Mouse (Mus musculus): ENCODE results near the gene Abcc3.
"Not testable (repeated sequence)": the region's sequence is repeated elsewhere in the genome, so short reads cannot be mapped to it uniquely, and the experiment has no call there.

The Abcc3 gene

DNA sequence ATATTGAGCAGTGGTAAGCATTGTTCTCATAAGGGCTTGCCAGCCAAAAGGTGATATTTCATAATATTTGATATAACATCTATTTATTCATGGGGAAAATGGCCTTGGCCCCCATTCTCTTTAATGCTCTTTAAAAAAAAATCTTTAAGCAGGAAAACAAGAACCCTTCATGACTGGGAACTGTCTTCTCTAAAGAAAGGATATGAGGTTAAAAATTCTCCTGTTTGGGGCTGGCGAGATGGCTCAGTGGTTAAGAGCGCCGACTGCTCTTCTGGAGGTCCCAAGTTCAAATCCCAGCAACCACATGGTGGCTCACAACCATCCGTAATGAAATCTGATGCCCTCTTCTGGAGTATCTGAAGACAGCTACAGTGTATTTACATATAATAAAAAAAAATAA is 9.2 kb upstream of the Abcc3 start:
- DNase-seq, result not testable (repeated sequence)

DNA sequence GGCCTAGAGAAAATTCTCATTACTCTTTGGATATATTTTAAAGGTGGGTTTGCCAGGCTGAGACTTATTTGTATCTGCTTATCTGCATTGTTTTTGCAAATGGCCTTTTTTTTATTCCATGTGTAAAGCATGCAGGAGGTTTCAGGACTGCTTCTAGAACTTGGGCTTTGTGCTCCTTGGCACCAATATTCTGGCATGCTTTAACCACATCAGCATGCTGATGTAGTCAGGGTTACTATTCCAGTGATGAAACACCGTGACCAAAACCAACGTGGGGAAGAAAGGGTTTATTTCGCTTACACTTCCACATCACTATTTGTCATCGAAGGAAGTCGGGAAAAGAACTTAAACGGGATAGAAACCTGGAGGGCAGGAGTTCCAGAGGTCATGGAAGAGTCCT is 8.2 kb upstream of the Abcc3 start:
- DNase-seq, result no peak

DNA sequence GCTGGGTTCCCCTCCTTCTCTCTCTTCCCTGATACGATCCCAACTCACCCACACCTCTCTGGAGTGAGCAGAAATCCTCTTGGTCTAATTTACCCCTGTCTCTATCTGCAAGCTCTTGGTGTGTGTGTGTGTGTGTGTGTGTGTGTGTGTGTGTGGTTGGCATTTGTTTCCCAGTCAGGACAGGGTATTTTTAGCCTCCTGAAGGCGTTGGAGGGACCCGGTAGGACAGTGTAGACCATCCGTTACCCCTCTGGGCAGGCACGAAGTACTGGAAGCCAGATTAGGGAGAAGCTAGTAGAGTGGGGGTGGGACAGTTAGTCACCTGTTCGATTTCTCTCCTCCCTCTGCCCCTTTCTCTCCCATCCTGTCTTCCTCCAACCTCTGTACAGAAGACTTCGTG is 1.3 kb upstream of the Abcc3 start:
- no peak for DNase-seq

DNA sequence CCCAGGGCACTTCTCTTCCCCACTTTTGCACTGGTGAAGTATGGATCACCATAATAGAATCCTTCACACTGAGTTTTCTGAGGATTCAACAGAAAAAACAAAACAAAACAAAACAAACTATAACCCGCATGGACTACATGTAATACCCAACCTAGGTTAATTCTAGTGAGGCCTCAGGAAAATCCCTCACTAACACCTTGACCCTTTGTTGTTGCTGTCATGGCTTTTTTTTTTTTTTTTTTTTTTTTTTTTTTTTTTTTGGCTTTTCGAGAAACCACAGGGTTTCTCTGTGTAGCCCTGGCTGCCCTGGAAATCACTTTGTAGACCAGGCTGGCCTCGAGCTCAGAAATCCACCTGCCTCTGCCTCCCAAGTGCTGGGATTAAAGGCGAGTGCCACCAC is 693 bp upstream of the Abcc3 start:
- not testable (repeated sequence) for DNase-seq

DNA sequence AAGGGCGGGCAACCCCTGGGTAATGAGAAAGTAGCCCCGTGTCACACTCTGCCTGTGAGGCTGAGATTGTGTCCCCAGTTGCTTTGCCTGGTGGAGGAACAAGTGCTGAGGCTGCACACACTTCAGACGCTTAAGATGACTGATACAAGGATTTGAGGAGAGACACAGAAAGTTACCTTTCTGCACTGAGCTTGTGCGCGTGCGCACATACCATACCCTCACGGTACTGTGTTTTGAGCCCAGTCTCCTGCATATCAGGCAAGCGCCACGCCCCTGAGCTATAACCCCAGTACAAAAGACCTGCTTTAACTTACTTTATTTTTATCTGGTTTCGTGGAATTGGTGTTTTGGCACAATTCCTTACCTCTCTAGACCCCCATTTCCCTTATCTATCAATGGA is 1.1 kb downstream of the Abcc3 start:
- DNase-seq, result no peak

DNA sequence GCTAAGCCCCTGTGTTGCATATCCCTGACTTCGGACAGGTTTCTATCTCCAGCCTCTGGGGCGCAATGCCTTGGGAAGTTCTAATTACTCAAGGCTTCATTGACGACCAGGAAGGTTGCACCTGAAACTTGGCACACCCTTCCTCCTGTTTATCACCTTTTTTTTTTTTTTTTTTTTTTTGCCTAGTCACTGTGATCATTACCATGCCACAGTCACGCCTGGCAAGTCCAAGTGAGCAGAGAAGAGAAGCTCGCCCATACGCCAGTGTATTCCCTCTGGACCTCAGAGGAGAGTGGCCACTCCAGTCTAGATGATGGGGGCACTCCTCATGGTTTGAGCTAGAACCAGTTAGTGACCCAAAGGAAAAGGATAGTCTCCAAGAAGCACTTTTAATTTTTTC is 2.0 kb downstream of the Abcc3 start:
- no peak for DNase-seq

DNA sequence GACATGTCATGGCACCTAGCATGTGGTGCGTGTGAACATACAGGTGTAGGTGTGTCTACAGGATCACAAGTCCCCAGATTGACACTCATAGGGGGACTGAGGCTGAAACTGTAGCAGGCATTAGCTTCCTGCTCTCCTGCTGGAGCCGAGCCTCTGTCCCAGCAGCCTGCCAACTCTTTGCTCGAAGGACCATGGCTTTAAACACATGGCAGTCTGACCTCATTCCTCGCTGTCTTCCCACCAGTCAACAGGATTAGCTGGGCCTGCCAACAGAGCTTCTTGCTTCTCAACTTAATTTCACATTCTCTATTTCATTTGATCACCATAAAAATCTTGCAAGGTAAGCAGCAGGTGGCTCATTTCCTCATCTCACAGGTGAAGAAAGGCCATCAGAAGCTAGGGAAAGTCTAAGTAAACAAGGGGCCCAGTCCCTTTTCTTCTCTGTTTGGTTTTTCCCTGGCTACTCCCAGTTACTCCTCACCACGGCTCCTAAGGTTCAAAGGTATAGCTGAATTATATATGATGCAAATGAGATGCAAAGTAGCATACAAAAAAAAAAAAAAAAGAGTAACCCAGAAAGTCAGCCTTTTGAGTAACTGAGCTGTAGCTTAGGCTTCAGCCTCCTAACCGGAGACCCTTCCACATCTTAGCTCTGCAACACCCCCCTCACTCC is 2.9 kb downstream of the Abcc3 start:
- no peak for DNase-seq

DNA sequence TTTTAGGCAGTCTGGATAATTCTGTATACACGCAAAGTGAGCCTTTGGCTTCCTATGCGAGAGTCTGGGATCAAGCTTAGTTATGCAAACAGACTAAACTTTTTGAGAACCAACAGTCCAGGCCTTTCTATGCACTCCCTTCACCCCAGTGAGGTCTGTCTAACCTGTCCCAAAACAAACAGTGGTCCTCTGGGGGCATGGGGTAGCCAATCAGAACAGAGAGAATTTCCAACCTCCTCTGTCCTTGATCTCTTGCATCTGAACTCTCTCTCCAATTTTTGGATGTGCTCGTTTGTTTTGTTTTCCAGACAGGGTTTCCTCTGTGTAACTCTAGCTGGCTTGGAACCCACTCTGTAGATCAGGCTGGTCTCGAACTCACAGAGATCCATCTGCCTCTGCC is 3.8 kb downstream of the Abcc3 start:
- DNase-seq, result no peak

DNA sequence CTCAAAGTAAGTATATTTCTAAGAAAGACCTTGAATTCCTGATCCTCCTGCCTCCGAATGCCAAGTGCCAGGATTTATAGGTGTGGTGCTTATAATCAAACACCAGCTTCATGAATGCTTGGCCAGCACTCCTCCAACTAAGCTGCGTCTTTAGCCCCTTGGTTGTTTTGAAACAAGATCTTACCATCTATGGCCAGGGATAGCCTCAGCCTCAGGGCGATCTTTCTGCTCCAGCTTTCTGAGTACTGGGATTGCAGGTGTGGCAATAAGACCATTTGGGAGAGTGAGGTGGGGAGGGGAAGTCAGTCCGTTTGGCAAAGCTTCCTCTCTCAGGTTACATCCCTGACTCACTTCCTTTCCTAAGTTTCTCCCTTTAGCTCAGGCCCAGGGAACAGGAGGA is 5.0 kb downstream of the Abcc3 start:
- DNase-seq, result no peak

DNA sequence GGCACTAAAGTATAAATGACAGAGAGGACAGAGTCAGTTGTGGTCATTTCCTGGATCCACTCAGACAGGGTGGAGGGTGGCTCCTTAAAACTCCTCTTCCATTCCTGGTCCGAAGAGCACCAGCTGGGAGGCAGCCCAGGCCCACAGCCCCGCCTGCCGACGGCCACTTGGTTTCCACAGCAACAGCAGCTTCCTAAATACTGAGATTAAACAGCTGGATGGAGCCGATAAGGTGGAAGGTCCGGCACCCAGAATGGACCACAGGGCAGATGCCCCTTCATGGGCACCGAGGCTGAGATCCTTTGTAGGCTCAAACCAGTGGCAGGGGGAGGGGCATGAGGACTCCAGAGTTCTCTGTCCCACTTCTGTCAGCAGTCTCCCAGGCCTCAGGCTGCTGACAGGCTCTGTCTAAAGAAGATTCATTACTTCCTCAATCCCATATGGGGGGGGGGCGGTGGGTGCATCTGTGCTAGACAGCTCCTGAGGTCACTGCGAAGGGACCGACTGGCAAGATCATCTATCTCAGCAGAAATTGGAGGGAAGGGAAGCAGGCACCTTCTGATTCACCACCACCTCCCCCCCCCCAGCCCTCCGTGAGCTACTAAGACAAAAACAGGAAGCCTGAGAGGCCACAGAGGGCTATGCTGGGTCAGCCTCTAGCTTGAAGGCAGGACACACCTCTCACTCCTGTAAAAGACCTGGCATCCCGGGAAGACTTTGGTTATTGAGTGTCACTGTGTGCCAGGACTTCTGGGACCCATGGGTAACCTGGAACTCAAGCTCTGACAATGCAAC is 6.6 kb downstream of the Abcc3 start:
- DNase-seq, result peak; percentile 51

DNA sequence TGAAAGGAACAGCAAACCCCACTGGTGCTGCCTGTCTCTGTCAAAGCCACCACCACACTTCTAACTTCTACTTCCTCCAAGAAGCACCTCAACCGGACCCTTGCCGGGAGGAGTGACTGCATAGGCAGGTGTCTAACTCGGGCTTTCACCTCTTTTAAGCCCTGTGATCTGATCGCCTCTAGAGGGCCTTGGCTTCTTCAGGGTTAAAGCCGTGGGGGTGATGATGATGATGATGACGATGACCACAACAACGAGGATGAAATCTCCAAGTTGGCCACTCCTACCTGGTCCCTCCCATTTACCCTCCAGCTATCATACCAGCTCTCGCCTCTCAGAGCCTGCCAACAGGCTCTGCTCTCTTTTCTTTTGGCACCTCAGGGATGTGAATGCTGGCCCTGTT is 13.1 kb downstream of the Abcc3 start:
- peak; percentile 28 for DNase-seq

DNA sequence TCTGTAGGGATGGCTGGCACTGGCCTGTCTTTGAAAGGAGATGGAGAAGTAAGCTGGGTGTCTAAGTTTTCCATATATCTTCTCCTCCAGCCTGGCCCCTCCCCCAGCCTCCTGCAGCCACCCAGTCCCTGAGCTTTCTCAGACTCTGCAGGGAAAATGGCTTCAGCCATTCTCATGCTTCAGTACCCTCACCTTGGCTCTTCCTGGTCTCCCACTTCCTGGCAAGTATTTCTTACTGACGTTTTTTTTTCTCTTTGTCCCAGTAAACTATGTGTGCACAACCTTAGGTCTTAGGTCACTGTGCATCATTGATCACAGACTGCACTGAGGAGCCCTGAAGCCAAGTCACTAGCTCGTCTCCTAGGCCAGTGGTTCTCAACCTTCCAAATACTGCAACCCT is 13.7 kb downstream of the Abcc3 start:
- no peak for DNase-seq

DNA sequence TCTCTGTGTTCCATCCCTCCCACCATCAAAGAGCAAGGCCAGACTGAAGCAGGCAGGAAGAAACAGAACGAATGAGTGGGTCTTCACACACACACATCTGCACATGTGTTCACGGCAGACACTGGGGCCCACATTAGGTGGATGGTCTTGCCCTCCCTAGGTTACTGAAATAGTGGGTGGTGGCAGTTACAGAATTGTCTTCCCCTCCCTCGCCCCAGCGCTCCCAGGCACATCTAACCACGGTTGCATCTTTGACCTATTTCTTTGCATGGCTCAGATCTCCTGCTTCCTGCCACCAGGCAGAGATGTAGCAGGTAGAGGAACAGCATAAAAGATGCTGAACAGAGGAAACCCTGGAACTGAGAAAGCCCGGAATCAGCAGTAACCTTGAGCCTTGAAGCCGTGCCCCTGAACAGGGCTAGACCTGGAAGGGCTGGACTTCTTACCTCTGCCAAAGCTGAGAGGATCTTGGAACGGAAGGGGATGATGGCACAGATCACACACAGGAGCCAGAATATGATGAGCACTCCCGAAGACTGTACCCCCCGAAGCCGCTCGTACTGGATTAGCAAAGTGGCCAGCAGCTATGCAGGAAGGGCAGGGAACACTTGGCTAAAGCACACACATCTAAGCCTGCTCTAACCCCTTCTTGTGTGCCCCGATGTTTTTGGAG is 18.4 kb downstream of the Abcc3 start:
- DNase-seq, result peak; percentile 81

DNA sequence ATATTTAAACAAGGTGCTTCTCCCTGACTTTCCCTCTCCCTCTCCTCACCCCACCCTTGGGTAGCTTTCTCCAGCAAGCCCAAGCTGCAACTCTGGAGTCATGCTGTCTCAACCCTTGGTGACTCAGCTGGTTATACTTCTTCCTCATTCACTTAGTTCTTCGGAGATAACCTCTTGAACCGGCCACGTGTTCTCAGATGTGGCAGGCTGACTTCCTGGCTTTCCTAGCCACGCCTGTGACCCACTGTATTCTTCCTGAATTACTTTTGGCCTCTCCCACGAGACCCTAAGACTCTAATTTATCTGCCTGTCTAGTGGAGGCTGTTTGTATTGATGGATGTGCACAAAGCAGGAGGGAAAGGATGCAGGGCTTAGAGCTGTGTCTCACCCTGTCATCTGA is 22.0 kb downstream of the Abcc3 start:
- DNase-seq, result peak; percentile 31

DNA sequence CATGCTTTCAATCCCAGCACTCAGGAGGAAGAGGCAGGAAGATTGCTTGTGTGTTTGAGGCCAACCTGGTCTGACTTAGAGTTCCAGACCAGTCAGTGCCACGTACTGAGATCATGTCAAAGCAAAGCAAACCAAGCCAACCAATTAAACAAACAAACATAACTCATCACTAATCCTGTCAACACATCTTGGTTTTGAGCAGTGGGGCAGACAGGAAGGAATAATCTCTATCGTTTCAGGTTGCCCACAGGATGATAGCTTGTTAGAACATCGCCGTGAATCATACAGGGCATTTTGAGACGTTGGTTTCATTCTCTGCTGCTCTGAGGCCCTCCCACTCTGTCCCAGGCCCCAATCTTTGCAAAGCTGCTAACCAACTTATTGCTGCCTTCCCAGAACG is 22.8 kb downstream of the Abcc3 start:
- DNase-seq, result no peak

DNA sequence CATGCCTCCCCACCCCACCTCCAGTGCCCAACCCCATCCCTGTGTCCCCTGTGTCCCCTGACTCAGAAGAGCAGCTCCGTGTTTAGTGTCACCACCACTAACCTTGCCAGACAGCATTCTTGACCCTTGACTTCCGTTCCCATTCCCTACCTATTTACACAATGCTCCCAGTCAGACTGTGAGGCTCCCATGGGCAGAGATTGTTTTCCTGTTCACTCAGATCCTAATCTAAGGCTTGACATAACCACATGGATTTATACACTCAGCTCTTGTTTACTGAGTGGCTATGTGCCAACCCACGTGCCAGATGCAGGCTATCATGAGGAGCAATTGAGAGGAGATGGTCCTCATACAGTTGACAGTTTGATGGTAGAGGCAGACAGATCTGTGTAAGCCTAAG is 27.5 kb downstream of the Abcc3 start:
- no peak for DNase-seq

DNA sequence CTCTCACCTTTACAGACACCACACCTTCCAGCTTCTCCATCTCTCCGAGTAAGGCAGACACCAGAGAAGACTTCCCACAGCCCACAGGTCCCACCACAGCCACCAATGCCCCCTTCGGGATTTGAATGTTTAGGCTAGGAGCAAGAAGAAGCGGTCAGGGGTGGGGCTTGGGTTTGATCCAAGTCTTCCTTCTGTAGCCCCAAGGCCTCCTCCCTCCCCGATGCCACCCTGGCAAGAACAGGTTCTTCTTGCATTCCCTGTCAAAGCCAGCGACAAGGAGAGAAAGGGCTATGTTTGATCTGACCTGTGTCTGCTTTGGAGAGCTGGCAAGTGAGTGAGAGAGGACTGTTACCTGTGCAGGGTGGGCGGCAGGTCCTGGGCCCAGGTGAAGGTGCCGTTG is 29.1 kb downstream of the Abcc3 start:
- no peak for DNase-seq

DNA sequence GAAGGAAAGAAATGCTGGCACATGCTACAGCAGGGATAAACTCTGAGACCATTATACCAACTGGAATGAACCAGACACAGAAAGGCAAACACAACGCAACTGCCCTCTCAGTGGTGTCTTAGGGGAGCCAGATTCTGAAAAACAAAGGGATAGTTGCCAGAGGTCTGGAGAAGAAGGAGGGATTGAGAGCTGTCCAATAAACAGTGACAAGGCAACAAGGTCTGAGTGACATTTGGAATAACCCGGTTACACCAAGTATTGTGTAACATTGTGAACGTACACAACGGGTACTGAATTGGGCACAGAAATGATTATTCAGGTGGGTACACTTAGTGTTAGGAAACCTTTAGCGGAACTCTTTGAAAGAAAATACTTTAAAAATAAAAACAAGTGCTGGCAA is 30.7 kb downstream of the Abcc3 start:
- no peak for DNase-seq

DNA sequence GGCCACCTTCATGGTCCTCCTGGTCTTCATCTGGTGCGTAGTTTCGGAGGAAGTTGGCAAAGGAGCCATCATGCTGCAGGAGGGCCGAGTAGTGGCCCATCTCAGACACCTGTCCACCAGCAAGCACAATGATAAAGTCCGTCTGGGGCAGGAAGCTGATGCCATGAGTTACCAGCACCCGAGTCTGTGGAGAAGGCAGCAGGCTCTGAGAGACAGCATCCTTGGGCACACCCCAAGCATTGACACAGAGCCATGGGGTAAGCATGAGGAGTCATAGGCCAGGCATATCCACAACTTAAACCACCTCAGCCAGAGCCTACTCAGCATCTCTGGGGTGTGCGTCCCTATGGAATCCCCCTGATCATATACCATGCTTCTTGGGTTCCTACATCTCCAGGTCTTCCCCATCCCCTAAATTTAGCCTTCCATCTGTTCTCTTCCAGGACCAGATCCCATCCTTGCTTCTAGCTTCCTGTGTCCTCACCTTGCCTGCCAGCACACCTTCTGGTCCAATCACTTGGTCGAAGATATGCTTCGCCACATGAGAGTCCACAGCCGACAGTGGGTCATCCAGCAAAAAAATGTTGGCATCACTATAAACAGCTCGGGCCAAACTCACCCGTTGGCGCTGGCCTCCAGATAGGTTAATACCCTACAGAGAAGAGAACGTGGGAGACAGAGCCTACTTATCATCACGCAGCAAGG is 31.5 kb downstream of the Abcc3 start:
- no peak for DNase-seq

DNA sequence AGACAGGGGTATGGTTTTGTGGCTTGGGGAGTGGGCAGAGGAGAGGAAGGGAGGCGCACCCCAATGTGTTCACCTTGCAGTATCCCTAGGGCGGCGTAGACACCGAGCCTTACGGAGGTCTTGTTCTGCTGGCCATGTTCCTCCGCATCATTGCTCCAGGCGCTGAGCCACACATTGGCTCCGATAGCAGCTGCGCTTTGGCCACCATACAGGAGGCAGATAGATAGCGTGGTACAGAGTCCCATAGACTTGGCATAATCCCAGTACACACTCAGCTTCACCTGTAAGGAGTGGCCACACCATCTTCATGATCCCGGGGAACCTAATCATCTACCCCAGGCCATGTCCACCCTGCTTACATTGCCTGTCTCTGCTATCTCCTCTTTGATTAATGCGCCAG is 33.6 kb downstream of the Abcc3 start:
- DNase-seq, result no peak

DNA sequence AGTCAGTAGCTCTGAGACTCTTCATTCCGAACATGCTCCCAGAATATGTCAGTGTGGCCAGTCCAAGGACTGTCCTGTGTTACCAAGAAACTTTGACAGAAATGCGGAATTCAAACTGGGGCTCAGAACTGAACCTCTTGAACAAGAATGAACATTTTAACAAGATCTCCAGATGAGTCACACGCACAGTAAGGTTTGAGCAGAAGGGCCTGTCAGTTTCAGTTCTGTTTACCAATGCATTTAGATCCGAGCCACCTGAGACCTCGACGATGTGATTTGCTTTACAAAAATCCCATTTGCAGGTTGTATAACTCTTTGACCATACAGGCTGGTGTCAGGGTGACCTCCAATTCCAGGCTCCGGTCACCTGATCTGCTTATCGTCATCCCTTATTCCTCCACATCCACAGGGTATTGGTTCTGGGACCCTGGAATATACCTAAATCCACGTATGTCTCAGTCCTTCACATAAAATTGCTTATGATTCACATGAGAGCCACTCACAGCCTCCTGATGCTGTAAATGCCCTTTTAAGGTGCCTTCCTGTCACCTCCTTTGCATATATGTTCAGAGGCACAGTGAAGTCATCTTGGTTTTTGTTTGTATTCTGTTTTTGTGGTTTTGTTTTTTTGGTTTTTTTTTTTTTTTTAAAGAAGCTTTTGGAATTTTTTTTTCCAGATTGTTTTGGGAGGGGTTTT is 37.1 kb downstream of the Abcc3 start:
- no peak for DNase-seq

DNA sequence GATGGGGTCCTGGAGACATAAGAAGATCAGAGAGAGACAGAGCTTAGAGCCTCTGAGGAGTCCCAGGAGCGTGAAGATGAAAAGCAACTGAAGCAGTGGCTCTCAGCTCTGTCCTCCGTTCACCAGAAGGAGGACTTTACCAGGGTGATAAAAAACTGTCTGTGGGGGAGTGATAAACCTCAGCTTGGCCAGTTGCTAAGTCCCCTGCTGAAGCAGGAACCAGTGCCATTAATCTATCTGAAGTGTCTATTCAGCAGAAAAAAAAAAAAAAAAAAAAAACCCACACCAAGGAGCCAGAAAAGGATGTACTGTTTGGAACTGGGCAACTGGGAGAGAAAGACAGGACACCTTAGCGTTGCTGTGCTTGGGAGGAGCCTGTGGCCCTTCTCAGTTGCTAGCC is 41.7 kb downstream of the Abcc3 start:
- DNase-seq, result no peak

DNA sequence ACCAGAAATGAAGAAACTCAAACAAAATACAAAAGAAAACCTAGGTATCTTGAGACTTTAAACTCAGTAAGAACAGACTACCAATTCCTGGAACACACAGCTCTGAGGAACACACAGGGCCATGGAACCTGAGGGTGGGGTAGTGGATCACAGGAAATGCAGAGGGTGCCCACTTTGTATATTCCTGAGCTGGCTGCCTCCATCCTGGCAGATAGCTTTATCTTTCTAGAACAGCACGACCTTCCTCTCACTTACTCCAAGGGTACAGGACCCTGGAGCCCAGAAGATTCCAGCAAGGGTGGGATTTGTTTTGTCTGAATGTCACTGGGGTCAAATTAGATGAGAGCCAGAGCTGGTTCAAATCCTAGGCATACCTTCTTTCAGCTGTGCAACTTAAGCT is 42.5 kb downstream of the Abcc3 start:
- DNase-seq, result no peak

All from thymus, postnatal 14 days (tissue).